Mouse (Mus musculus) forelimb bud, embryonic 11.5 days (tissue): Measurements from ENCODE around the gene Mylip.

Source experiments
- DNase-seq: peaks from one replicate; pipeline ENCODE4 v3.0.0-alpha.2; 2012; ENCODE audit warnings: low read depth, low spot score

Mylip gene

DNA sequence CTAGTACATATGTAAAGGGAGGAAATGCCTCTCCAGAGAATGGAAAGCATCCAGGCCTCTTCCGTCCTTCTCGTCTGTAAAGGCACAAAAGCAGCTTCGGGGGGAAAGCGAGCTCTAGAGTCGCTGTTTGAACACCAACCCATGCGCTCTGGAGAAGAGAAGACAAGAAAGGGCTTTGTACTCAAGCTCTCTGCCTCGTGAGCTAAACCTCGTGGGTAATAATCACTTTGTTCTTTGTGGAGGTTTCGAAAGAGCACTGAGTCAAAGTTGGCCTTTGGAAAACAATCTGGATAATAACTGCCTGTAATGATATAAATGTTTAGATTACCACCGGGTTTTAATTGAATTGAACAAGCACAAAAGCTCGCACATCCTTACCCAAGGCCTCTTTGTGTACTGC, 39.7 kb downstream of the Mylip start:
- DNase-seq, result no peak

DNA sequence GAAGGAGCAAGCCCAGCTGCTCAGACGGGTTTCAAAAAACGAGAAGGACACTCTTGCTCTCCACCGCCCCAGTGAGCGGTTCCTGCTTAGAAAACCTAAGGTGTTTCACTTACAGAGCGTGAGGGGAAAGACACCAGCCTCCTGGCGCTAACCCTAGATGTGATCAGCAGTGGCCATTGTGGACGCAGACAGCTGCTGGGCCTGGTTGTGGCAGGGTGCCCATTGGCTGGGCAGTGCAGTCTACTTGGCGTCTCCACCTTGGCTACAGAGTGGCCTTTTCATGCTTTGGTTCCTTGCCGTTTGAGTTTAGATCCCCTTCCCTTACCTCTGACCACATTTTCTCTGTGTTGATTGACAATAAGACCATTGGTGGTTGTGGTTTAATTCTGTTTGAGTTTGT, 47.6 kb downstream of the Mylip start:
- DNase-seq, result no peak

DNA sequence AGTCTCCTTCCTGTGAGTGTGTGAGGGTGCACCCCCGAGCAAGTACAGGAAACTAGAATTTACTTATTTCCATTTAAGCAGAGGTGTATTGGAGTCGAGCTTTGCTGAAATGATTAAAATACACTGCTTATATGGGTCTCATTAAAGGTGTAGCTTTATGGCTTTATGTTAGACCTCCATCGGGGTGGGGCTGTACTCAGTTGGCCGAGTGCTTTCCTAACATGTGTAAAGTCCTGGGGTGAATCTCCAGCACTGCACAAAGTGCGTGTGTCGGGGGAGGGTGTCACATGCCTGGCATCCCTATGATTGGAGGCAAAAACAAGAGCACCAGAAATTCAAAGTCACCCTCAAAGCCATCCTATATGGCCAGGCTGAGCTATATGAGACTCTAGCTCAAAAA, 49.3 kb downstream of the Mylip start:
- no peak for DNase-seq

DNA sequence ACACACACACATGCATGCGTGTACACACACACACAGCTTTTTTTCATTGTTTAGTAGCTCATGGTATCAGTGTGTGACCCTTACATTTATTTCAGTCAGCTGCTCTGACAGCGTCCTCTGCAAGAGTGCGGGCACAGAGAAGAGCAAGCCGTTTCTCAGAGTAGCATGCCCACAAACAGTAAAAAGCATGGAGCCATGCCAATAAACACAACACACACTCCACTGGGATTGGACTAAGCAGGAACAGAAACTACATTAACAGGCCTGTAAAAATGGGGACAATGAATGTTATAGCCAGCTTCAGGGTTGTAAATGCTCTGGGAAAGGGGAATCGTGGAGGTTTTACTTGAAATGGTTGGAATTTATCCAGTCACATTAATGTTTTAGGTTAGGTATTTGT, 50.7 kb downstream of the Mylip start:
- peak; percentile 70 for DNase-seq

DNA sequence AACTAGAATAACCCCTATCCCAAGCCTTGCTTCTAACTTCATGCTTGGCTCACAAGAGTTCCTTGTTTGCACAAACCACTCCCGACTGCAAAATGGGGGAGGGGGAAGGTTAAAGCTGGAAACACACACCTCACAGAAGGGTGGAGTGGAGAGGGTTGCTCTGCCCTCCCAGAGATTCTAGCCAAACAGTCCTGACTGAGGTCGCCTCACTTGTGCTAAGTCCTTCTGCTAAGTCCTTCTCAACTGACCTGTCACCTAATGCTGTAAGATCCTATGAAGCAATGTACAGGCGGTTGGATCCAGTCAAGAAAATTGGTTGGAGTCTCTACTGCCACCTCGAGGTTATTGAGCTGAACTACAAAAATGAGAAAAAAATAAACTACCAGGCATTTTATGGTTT, 52.9 kb downstream of the Mylip start:
- peak; percentile 42 for DNase-seq

DNA sequence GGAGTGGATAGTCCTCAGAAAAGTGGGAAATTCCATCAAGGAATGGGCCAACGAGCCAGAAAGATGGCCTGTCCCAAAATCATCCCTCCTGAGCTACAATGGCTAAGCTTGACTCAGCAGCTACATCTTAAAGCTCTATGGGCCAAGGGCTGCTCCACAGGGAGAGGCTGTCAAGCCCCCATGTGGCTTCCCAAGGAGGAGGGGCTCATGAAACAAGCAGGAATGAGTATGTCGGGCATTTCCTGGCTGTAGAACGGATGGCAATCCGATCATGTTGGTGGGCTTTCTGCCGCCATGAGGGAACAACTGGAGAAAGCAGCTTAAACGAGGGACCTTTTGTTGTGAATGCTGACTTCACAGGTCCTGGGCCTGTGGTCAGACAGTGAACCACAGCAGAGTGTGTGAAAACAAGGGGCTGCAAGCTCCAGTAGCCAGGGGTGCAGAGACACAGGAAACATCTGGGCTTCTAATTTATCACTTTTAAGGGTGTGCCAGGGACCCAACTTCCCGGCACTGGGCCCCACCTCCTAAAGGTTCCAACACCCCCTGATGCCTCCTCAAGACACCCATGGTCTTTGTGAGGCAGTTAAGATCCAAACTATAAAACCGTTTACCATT, 53.5 kb downstream of the Mylip start:
- no peak for DNase-seq

DNA sequence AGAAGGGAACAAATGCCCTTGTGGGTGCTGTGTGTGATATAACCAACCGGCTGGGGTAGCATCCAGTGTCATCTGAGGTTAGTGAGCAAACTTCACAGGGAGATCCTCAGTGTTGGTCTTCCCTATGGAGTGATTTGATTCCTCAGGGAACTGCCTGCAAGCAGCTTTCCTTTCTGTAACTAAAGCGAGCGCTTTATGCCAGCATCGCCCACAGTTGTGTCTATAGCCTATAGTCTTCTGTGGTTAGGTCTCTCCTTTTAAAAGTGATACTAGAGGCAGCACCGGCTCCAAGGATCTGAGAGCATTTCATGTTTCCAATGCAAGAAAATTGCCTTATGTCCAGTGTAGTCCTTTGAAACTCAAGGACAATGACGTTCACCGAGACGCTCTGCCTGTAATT, 54.7 kb downstream of the Mylip start:
- no peak for DNase-seq

DNA sequence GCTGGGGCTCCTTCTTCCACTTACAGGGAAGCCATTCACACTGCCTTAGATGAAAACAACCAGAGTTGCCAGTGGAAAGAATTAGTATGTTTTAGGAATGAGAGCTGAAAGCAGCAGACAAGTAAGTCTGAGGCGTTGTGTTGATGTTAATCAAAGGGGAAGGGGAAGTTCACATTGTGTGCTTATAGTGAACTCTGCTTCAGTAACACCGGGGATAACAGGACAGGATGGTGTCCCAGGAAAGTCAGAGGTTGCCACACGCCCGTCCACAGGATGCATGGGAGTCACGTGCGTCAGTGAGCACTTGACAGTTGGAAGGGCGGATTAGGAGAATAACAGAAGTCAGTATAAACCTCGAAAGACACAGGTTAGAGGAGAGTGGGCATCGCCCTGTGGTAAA, 55.1 kb downstream of the Mylip start:
- DNase-seq, result no peak

DNA sequence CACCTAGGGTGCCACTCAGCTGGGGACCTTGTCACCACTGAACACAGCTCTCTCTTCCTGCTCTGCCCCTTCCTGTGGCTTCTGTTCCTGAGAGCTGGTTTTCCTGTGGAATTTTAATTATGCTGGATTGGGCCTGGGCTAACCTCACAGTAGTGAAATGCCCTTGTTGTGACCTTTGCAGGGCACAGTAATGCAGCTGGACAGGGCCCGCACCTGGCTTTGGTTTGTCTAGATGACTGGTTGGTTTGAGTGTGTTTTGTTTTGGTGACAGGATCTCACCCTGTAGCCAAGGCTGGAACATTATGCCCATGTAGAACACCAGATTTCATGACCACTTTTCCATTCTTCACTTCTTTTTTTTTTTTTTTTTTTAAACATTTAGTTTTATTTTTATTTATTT, 57.1 kb downstream of the Mylip start:
- peak; percentile 68 for DNase-seq

DNA sequence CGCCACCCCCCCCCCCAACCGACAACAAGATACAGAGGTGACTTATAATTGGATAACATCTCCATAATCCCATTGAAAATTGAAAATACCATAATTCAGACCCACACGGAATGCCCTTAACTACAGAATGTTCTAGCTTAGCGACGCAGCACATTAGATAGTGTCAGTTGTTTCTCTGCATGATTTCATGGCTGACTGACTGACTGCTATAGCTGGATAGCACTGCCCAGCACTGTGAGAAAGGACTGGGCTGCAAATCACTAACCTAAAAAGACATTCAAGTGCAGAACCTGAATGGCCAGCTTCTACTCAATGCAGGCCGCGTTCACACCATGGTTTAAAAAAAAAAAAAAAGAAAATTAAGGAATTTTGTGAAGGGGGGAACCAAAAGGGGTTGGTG, 62.9 kb downstream of the Mylip start:
- DNase-seq, result no peak

DNA sequence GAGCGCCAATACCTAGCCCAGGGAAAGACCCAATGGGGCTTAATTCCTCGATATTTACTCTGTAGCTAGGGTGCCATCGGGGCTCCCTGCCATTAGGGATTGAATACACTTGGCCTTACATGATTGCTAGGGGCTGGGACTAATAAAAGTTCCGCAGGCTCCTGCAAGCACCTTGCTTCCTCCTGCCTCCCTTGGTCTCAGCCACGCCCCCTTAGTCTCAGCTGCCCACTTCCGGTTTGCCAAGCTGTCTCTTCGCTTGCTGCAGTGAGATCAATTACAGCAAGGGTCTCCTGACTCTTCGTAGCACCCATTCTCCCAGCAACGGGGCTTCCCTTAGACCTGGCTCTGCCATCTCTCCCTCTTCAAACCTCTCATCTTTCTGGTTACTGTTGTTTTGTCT, 63.5 kb downstream of the Mylip start:
- no peak for DNase-seq

DNA sequence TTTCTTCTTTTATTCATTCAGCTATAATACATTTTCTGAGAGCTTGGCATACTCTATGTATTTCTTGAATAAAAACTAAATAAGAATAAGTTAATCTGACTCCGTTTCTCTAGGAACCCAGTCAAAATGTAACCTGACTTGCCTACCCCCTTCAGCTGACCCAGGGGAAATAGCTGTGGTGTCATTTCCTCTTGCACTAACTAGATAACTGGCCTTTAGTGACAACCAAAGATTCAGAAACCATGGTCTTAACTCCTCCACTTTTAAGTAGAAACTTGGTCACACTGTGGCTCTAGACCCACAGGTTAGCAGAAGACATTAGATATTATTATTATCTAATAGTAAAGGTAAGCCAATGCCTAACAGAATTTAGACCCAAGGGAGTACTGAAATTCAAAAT, 64.5 kb downstream of the Mylip start:
- DNase-seq, result no peak

DNA sequence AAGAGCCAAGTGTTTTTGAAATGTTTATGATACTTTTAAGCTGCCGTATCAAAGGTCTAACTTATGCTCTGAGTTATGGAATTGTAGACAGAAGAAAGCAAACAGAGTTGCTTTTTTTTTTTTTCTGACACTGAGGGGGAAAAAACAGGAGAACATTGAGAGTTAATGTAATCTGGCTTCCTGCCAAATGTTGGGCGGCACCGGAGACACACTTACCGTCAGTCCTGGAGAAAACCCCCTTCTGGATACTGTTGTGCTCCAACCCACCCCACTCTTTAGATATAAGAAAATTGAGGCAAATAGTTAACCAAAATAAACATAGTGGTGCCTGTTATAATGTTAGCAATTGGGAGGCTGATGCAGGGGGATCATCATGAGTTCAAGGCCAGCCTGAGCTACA, 65.1 kb downstream of the Mylip start:
- DNase-seq, result peak; percentile 52

DNA sequence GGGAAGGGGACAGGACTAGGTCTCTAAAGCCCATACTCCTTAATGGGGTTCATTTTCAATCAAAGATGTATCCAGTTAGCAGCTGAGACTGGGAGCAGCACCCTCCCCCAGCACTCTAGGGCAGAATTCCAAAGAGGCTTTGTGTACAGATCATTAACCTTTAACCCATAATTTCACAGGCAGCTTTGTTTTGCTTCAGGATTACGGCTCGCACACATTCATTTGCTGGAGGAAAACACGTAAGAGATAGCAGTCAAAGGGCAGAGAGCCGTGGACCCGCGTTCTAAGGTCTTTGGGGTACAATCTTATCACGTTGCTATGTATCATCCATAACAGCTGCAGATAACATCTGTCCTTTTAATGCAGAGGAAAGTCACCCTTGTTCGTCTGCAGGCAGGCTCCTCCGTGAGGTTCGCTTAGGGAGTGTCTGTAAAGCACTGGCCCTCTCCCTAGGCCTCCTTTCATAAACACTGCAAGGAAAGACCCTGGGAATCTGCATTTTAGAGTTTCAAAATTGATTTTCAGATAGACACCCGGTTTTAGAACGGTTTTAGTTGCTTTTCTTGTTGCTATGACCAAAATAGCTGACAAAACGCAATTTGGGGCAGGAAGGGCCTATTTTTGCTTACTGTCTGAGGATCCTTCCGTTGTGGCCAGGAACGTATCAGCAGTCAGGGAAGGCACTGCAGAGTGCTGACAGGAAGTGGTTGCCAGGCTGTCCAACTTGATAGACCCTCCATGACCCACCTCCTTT, 65.7 kb downstream of the Mylip start:
- DNase-seq, result peak; percentile 45

DNA sequence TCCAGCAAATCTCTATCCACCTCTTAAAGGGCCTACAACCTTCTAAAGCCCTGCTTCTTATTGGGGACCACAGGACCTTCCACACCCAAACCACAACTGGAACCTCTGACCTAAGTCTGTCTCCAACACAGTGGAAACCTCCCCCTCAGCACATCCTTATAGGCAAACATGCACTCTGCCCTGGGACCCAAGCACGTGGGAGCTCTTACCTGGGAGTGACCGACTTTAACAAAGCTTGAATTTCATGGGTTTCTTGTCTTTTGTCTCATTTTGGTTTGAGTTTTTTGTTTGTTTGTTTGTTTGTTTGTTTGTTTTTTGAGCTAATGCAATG, 66.3 kb downstream of the Mylip start:
- no peak for DNase-seq

DNA sequence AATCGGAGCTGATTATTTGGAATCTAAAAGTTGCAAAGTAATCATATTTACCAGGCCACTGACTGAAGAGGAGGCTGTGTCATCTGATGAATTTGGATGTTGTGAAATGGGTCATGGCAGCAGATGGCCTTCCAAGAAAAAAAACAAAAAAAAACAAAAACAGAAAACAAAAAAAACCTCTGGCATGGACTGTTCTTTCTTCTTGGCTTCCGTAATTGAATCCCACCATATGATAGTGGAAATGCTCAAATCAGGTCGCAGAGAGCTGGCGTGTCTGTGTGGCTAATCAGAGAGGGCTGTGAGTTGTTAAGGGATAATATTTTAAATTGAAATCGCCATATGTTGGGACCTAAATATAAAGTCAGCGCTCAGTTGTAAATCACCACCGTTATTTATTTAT, 67.9 kb downstream of the Mylip start:
- peak; percentile 52 for DNase-seq

DNA sequence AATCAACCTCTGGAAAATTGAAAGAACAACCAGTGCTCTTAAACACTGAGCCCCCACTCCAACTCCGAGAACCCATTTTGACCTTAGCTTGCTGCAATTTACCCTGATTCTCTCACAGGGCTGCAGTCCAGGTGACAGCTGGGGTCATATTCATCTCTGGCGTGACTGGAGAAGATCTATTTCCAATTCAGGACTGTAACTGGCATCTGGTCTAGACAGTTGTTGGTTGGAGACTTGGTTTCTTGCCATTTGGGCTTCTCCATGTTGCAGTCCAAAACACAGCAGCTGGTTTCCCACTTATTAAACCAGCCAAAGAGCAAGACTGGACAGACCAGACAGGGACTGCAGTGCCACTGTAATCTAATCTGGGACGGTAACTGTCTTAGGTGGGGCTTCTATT, 70.6 kb downstream of the Mylip start:
- no peak for DNase-seq

DNA sequence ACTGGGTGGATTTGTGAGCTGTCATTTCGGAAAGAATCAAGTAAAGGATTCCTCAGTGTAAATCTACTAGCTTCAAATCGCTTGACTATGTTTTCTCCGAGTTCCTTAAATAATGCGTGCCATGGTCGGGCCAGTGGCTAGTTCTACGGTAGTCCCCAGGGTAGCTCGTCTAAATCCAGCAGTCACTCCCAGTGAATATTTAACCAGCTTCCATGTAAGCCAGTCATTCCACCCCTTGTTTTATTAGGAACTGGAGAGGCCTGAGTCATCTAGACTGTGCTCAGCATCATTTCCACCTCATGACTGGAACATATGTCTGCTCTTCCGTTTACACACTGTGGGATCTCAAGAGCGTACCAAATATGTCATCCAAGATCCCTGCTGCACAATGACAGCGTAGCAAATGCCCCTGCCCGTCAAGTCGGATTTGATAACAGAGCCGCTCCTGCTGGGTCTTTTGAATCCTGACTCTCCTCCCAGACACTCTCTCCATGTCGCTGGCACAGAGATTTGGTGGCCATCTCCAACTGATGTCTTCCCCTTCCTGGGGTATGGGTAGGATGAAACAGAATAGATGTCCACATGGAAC, 71.9 kb downstream of the Mylip start:
- DNase-seq, result no peak
